Comparison of ENCODE assay signal across 20 mouse cellular contexts in genomic region chr17:34172528-34172927, GRCm38 (mm10). TPM values are rescaled to one million over a fixed set of nuclear protein-coding genes. Genes with fewer than 3 reads are reported as not detected.
DNase-seq lines count a peak whose midpoint lies in the region; ATAC-seq and TF ChIP-seq lines count a peak whose summit lies in the region.
"Had no signal": no experiment of that assay in that cellular context is flagged by ENCODE, and none has a peak within 500 bp of the region (broad histone marks: within the 10 kb centered on the region; RNA-seq: fewer than 3 reads in every experiment).

No protein-coding gene starts in this region.

- TF ChIP-seq CTCF in heart, adult 2 months (IDR thresholded peaks at IDR 0.05) = peak; percentile 39
- TF ChIP-seq CTCF in lung, postnatal 0 days (IDR thresholded peaks at IDR 0.05) = peak; percentile 30; the same call in 1 of the 2 replicates
- TF ChIP-seq CTCF in ES-Bruce4 (IDR thresholded peaks at IDR 0.05; ENCODE audit: low read depth, low read length) = peak; percentile 4

- WGBS in heart, adult 2 months = over 99% methylated on average over 5 of the region's 5 CpGs
- 92% methylated on average over 5 of the region's 5 CpGs for WGBS in lung, postnatal 0 days

- no peaks in the 10 kb centered on the region for H3K36me3 ChIP-seq in heart, adult 2 months (ENCODE audit: control insufficient read depth, insufficient read depth, low read length)
- no peaks in the 10 kb centered on the region for H3K36me3 ChIP-seq in lung, postnatal 0 days (ENCODE audit: insufficient read depth, low read length)
- H3K36me3 ChIP-seq in ES-Bruce4 (ENCODE audit: control insufficient read depth, insufficient read depth, low read length, poor library complexity, severe bottlenecking) = no peaks in the 10 kb centered on the region
- H3K36me3 ChIP-seq: embryonic facial prominence, embryonic 15.5 days; hindbrain, embryonic 13.5 days; limb, embryonic 10.5 days; liver, embryonic 15.5 days had no signal

- ATAC-seq in lung, postnatal 0 days = no peak
- no peak for ATAC-seq in megakaryocyte-erythroid progenitor cell, adult 5-6 weeks (replicated peaks; ENCODE audit: low FRiP score, low TSS enrichment, poor library complexity, severe bottlenecking)

- TF ChIP-seq POLR2A in heart, adult 2 months (IDR thresholded peaks at IDR 0.05; ENCODE audit: insufficient read depth, low read depth, low read length) = no peak
- no peak for TF ChIP-seq POLR2A in ES-Bruce4 (IDR thresholded peaks at IDR 0.05; ENCODE audit: insufficient read depth, low read length)

- H3K4me1 ChIP-seq in heart, adult 2 months (ENCODE audit: control insufficient read depth, insufficient read depth, low read length) = no peaks in the 10 kb centered on the region
- no peaks in the 10 kb centered on the region for H3K4me1 ChIP-seq in lung, postnatal 0 days (ENCODE audit: insufficient read depth, low read depth, low read length)
- H3K4me1 ChIP-seq in ES-Bruce4 (ENCODE audit: control insufficient read depth, insufficient read depth, low read length) = no peaks in the 10 kb centered on the region
- H3K4me1 ChIP-seq: embryonic facial prominence, embryonic 15.5 days; hindbrain, embryonic 13.5 days; limb, embryonic 10.5 days had no signal

- intact Hi-C loops in heart, adult 2 months (cut with DNase I) = no loop called here

- DNase-seq in heart, adult 2 months = no peak
- DNase-seq in heart, adult 9 months (ENCODE audit: low spot score in 2 of 2) = no peak
- no peak for DNase-seq in lung, postnatal 0 days (ENCODE audit: low spot score)
- no peak for DNase-seq in lung, postnatal 4 days
- DNase-seq in induced T-regulatory cell, adult 2 months (ENCODE audit: low read depth) = peak; percentile 60
- DNase-seq in heart, adult 18-20 months = no peak
- DNase-seq: B cell, adult 2 months; cerebellum, adult 11 months; kidney, adult 11 months; kidney, postnatal 4 days; layer of hippocampus, postnatal 36 days; midbrain, embryonic 14.5 days; thymus, postnatal 14 days had no signal

- no peak overlapping the region for H3K4me3 ChIP-seq in heart, adult 2 months
- no peak overlapping the region for H3K4me3 ChIP-seq in lung, postnatal 0 days (ENCODE audit: low read depth, low read length)
- no peak overlapping the region for H3K4me3 ChIP-seq in ES-Bruce4 (ENCODE audit: low read depth, low read length)
- H3K4me3 ChIP-seq: embryonic facial prominence, embryonic 15.5 days; hindbrain, embryonic 13.5 days; limb, embryonic 10.5 days; liver, embryonic 15.5 days had no signal

- H3K9ac ChIP-seq in heart, adult 2 months (ENCODE audit: low read depth, low read length) = no peak overlapping the region
- H3K9ac ChIP-seq in lung, postnatal 0 days (replicated peaks; ENCODE audit: low read depth) = no peak overlapping the region
- H3K9ac ChIP-seq in ES-Bruce4 (ENCODE audit: low read depth, poor library complexity, severe bottlenecking) = no peak overlapping the region
- H3K9ac ChIP-seq: embryonic facial prominence, embryonic 15.5 days; hindbrain, embryonic 13.5 days; liver, embryonic 15.5 days had no signal

- H3K79me2 ChIP-seq in heart, adult 2 months (replicated peaks; ENCODE audit: control insufficient read depth, insufficient read depth, low read length) = no peaks in the 10 kb centered on the region

- H3K27ac ChIP-seq in heart, adult 2 months = no peak overlapping the region
- no peak overlapping the region for H3K27ac ChIP-seq in lung, postnatal 0 days (ENCODE audit: low read length)
- no peak overlapping the region for H3K27ac ChIP-seq in ES-Bruce4 (ENCODE audit: insufficient read depth, low read length)
- H3K27ac ChIP-seq: embryonic facial prominence, embryonic 15.5 days; hindbrain, embryonic 13.5 days; limb, embryonic 10.5 days; liver, embryonic 15.5 days; macrophage had no signal

- H3K27me3 ChIP-seq in heart, adult 2 months (ENCODE audit: control insufficient read depth, insufficient read depth, low read length) = no peaks in the 10 kb centered on the region
- no peaks in the 10 kb centered on the region for H3K27me3 ChIP-seq in lung, postnatal 0 days (replicated peaks; ENCODE audit: insufficient read depth, low read length)
- H3K27me3 ChIP-seq in ES-Bruce4 (ENCODE audit: control insufficient read depth, insufficient read depth, low read length, poor library complexity, severe bottlenecking) = no peaks in the 10 kb centered on the region
- H3K27me3 ChIP-seq: embryonic facial prominence, embryonic 15.5 days; liver, embryonic 15.5 days had no signal

- no peak overlapping the region for H3K4me2 ChIP-seq in lung, postnatal 0 days (replicated peaks; ENCODE audit: low read depth, low read length)
- H3K4me2 ChIP-seq: embryonic facial prominence, embryonic 15.5 days; hindbrain, embryonic 13.5 days; liver, embryonic 15.5 days had no signal

- TF ChIP-seq EP300 in heart, adult 2 months (IDR thresholded peaks at IDR 0.05; ENCODE audit: insufficient read depth, low read depth, low read length) = no peak
- TF ChIP-seq EP300 in lung, postnatal 0 days (IDR thresholded peaks at IDR 0.05) = no peak
- no peak for TF ChIP-seq EP300 in ES-Bruce4 (IDR thresholded peaks at IDR 0.05; ENCODE audit: insufficient read depth, low read depth, low read length)

- no peaks in the 10 kb centered on the region for H3K9me3 ChIP-seq in lung, postnatal 0 days (ENCODE audit: low read length)
- H3K9me3 ChIP-seq in ES-Bruce4 (replicated peaks; ENCODE audit: control insufficient read depth, insufficient read depth, low read length, poor library complexity, severe bottlenecking) = peaks cover 9% of the 10 kb centered on the region
- H3K9me3 ChIP-seq: embryonic facial prominence, embryonic 15.5 days; hindbrain, embryonic 13.5 days; limb, embryonic 10.5 days; liver, embryonic 15.5 days had no signal

RNA-seq across cellular contexts. Expression of gene Tap1, which starts 14.8 kb away (rescaled TPM):
- 1 to 10 TPM; 3.4 to 7.2 TPM for total RNA-seq in heart, adult 2 months (2021)
- 10.9 and 11.7 TPM in 2 replicates for polyA plus RNA-seq in heart, adult 2 months (2012; rRNA removed)
- 11.6 and 12.6 TPM in 2 replicates for polyA plus RNA-seq in lung, postnatal 0 days (2015; fragmentation: Nextera tagmentation; extraction: Ambion mirVana)
- polyA plus RNA-seq in ES-Bruce4 (2011; ENCODE audit: insufficient read depth, insufficient read length, low read depth, missing spikeins) = 21.6 and 24.6 TPM in 2 replicates
- total RNA-seq in megakaryocyte-erythroid progenitor cell, adult 5-6 weeks (2014; fragmentation: Nextera tagmentation) = 43.7 and 55.5 TPM in 2 replicates
- total RNA-seq in megakaryocyte-erythroid progenitor cell, adult 5-6 weeks (2017) = 58.0 and 76.1 TPM in 2 replicates
- total RNA-seq in heart, adult 18-20 months (2021) = 10 to 100 TPM in 1 of 2 experiments, 1 to 10 TPM in 1; 5.7 to 11.4 TPM

RNA-seq across cellular contexts. Expression of gene Psmb9, which starts 15.0 kb away (rescaled TPM):
- 10 to 100 TPM in 1 of 2 experiments, 1 to 10 TPM in 1; 6.9 to 13.5 TPM for total RNA-seq in heart, adult 2 months (2021)
- 16.0 and 20.5 TPM in 2 replicates for polyA plus RNA-seq in heart, adult 2 months (2012; rRNA removed)
- 16.4 and 17.1 TPM in 2 replicates for polyA plus RNA-seq in lung, postnatal 0 days (2015; fragmentation: Nextera tagmentation; extraction: Ambion mirVana)
- 8.7 and 10.2 TPM in 2 replicates for polyA plus RNA-seq in ES-Bruce4 (2011; ENCODE audit: insufficient read depth, insufficient read length, low read depth, missing spikeins)
- 55.1 and 57.5 TPM in 2 replicates for total RNA-seq in megakaryocyte-erythroid progenitor cell, adult 5-6 weeks (2014; fragmentation: Nextera tagmentation)
- total RNA-seq in megakaryocyte-erythroid progenitor cell, adult 5-6 weeks (2017) = 56.2 and 95.8 TPM in 2 replicates
- 10 to 100 TPM; 13.1 to 25.3 TPM for total RNA-seq in heart, adult 18-20 months (2021)

RNA-seq across cellular contexts. Expression of gene H2-DMb1, which starts 19.7 kb away (rescaled TPM):
- total RNA-seq in heart, adult 2 months (2021) = 1 to 10 TPM; 1.6 to 2.2 TPM
- polyA plus RNA-seq in heart, adult 2 months (2012; rRNA removed) = 8.9 and 19.1 TPM in 2 replicates
- polyA plus RNA-seq in lung, postnatal 0 days (2015; fragmentation: Nextera tagmentation; extraction: Ambion mirVana) = 6.9 and 7.2 TPM in 2 replicates
- 0.65 and 1.1 TPM in 2 replicates for polyA plus RNA-seq in ES-Bruce4 (2011; ENCODE audit: insufficient read depth, insufficient read length, low read depth, missing spikeins)
- total RNA-seq in megakaryocyte-erythroid progenitor cell, adult 5-6 weeks (2014; fragmentation: Nextera tagmentation) = 3.8 and 9.1 TPM in 2 replicates
- total RNA-seq in megakaryocyte-erythroid progenitor cell, adult 5-6 weeks (2017) = 10.1 and 22.9 TPM in 2 replicates
- 1 to 10 TPM; 3.0 to 3.9 TPM for total RNA-seq in heart, adult 18-20 months (2021)

RNA-seq across cellular contexts. Expression of gene Psmb8, which starts 25.0 kb away (rescaled TPM):
- 10 to 100 TPM; 12.3 to 18.9 TPM for total RNA-seq in heart, adult 2 months (2021)
- polyA plus RNA-seq in heart, adult 2 months (2012; rRNA removed) = 33.5 and 44.2 TPM in 2 replicates
- 54.9 and 58.6 TPM in 2 replicates for polyA plus RNA-seq in lung, postnatal 0 days (2015; fragmentation: Nextera tagmentation; extraction: Ambion mirVana)
- 20.5 and 27.6 TPM in 2 replicates for polyA plus RNA-seq in ES-Bruce4 (2011; ENCODE audit: insufficient read depth, insufficient read length, low read depth, missing spikeins)
- 50.4 and 71.2 TPM in 2 replicates for total RNA-seq in megakaryocyte-erythroid progenitor cell, adult 5-6 weeks (2014; fragmentation: Nextera tagmentation)
- 103 and 243 TPM in 2 replicates for total RNA-seq in megakaryocyte-erythroid progenitor cell, adult 5-6 weeks (2017)
- 10 to 100 TPM; 19.5 to 34.4 TPM for total RNA-seq in heart, adult 18-20 months (2021)

RNA-seq across cellular contexts. Expression of gene H2-DMb2, which starts 29.4 kb away (rescaled TPM):
- 1 to 10 TPM; 2.1 to 2.3 TPM for total RNA-seq in heart, adult 2 months (2021)
- polyA plus RNA-seq in heart, adult 2 months (2012; rRNA removed) = 2.3 and 7.6 TPM in 2 replicates
- polyA plus RNA-seq in lung, postnatal 0 days (2015; fragmentation: Nextera tagmentation; extraction: Ambion mirVana) = 1.8 and 2.2 TPM in 2 replicates
- polyA plus RNA-seq in ES-Bruce4 (2011; ENCODE audit: insufficient read depth, insufficient read length, low read depth, missing spikeins) = not detected in 2 replicates
- total RNA-seq in megakaryocyte-erythroid progenitor cell, adult 5-6 weeks (2014; fragmentation: Nextera tagmentation) = 0.81 and 2.9 TPM in 2 replicates
- not detected in 2 replicates for total RNA-seq in megakaryocyte-erythroid progenitor cell, adult 5-6 weeks (2017)
- 1 to 10 TPM; 2.0 to 7.5 TPM for total RNA-seq in heart, adult 18-20 months (2021)
